In genomic region chr16:62964361-62964763, GRCm38 (mm10) we compare ENCODE assay signal across 14 mouse cellular contexts.
DNase-seq lines count a peak whose midpoint lies in the region.
"Had no signal": no experiment of that assay in that cellular context is flagged by ENCODE, and none has a peak within 500 bp of the region (broad histone marks: within the 10 kb centered on the region; RNA-seq: fewer than 3 reads in every experiment).

No protein-coding gene starts in this region.

- intact Hi-C loops in left cerebral cortex, postnatal 14 days (cut with DNase I): no loop called here

- DNase-seq in right cerebral cortex, adult 18-20 months: peak; percentile 67
- DNase-seq in right cerebral cortex, postnatal 4 days: no peak
- DNase-seq in left cerebral cortex, postnatal 14 days (ENCODE audit: low spot score in 2 of 2): peak; percentile 56 to 58
- peak; percentile 55 to 67 for DNase-seq in right cerebral cortex, adult 2 months (ENCODE audit: low spot score in 2 of 2)
- no peak for DNase-seq in lung, postnatal 14 days
- DNase-seq in yolk sac, embryonic 10.5 days (ENCODE audit: low spot score): no peak
- DNase-seq in cerebellum, adult 11 months: no peak
- DNase-seq: cerebellum, postnatal 14 days; embryo, embryonic 11 days; heart, adult 18-20 months; kidney, adult 9 months; kidney, postnatal 4 days; layer of hippocampus, postnatal 36 days; thymus, adult 18-20 months had no signal

Comparison
In these comparisons a context has a peak if more than half of its experiments do, and no peak if none do; other contexts are left out.
1. DNase-seq: peak in right cerebral cortex, adult 18-20 months (single experiment), left cerebral cortex, postnatal 14 days (2 of 2) and right cerebral cortex, adult 2 months (2 of 2); none in right cerebral cortex, postnatal 4 days (single experiment), lung, postnatal 14 days (single experiment), yolk sac, embryonic 10.5 days (single experiment) and cerebellum, adult 11 months (single experiment).